Mouse (Mus musculus): Measurements from ENCODE around the gene Vmn2r86. TPM values are rescaled to one million over a fixed set of nuclear protein-coding genes. Genes with fewer than 3 reads are reported as not detected.

Gene Vmn2r86
- not detected for polyA plus RNA-seq (2015; fragmentation: Illumina TruSeq; extraction: RNeasy Lipid Tissue Mini Kit (QIAGEN cat#74804); ENCODE audit: insufficient read depth, low read depth, low replicate concordance)

DNA sequence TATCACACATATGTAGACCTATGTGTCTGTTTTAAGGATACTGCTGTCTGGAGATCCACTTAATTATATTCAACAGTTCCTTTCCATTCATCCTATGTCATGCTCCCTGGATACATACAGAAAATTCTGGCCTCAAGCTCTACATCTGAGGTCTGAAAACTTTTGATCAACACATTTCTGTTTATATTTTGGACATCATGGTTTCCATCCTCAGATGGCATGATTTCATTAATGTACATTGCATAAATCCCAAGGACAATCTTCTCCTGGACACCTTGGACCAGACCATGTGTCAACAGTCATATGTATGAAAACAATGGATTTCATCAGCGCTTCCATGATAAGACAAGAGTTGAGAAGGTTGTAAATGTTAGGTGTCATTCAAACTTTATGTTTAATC lies at the start of gene Vmn2r86:
Vmn2r86 (minus strand) TSS at position 101 of the 400 bp plus-strand sequence.

DNA sequence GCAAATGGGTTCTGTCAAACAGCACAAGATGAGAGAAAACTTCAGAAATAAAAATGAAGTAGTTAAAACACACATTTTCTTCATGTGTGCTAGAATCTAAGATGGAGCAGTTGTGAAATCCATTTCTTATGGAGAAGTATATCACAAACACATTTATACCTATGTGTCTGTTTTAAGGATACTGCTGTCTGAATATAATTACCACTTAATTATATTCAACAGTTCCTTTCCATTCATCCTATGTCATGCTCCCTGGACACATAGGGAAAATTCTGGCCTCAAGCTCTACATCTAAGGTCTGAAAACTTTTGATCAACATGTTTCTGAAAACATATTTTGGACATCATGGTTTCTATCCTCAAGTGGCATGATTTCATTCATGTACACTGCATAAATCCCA lies 41.4 kb upstream of the Vmn2r86 start, which contains the start of gene Vmn2r87:
Vmn2r87 (minus strand) TSS at position 101 of the 400 bp plus-strand sequence.

DNA sequence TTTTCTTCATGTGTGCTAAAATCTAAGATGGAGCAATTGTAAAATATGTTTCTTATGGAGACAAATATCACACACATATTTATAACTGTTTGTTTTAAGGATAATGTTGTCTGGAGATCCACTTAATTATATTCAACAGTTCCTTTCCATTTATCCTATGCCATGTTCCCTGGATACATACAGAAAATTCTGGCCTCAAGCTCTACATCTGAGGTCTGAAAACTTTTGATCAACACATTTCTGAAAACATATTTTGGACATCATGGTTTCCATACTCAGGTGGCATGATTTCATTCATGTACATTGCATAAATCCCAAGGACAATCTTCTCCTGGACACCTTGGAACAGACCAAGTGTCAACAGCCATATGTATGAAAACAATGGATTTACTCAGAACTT lies 26.2 kb downstream of the Vmn2r86 start, which contains the start of gene Vmn2r85:
Vmn2r85 (minus strand) TSS at position 101 of the 400 bp plus-strand sequence.

DNA sequence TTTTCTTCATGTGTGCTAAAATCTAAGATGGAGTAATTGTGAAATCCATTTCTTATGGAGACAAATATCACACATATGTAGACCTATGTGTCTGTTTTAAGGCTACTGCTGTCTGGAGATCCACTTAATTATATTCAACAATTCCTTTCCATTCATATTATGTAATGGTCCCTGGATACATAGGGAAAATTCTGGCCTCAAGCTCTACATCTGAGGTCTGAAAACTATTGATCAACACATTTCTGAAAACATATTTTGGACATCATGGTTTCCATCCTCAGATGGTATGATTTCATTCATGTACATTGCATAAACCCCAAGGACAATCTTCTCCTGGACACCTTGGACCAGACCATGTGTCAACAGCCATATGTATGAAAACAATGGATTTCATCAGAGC lies 61.6 kb downstream of the Vmn2r86 start, which contains the start of gene Vmn2r84:
Vmn2r84 (minus strand) TSS at position 101 of the 400 bp plus-strand sequence.

Other genes starting within 250 kb of the Vmn2r86 start
- not detected for gene Olfr827, start 241.6 kb downstream of the Vmn2r86 start, polyA plus RNA-seq (2015; fragmentation: Illumina TruSeq; extraction: RNeasy Lipid Tissue Mini Kit (QIAGEN cat#74804); ENCODE audit: insufficient read depth, low read depth, low replicate concordance)
- not detected for gene Neurod4, start 175.8 kb downstream of the Vmn2r86 start, polyA plus RNA-seq (2015; fragmentation: Illumina TruSeq; extraction: RNeasy Lipid Tissue Mini Kit (QIAGEN cat#74804); ENCODE audit: insufficient read depth, low read depth, low replicate concordance)
- not detected for gene Tespa1, start 133.2 kb downstream of the Vmn2r86 start, polyA plus RNA-seq (2015; fragmentation: Illumina TruSeq; extraction: RNeasy Lipid Tissue Mini Kit (QIAGEN cat#74804); ENCODE audit: insufficient read depth, low read depth, low replicate concordance)
- not detected for gene Vmn2r84, start 61.7 kb downstream of the Vmn2r86 start, polyA plus RNA-seq (2015; fragmentation: Illumina TruSeq; extraction: RNeasy Lipid Tissue Mini Kit (QIAGEN cat#74804); ENCODE audit: insufficient read depth, low read depth, low replicate concordance)
- gene Vmn2r85, start 26.3 kb downstream of the Vmn2r86 start, polyA plus RNA-seq (2015; fragmentation: Illumina TruSeq; extraction: RNeasy Lipid Tissue Mini Kit (QIAGEN cat#74804); ENCODE audit: insufficient read depth, low read depth, low replicate concordance), result not detected
- gene Vmn2r87, start 41.3 kb upstream of the Vmn2r86 start, polyA plus RNA-seq (2015; fragmentation: Illumina TruSeq; extraction: RNeasy Lipid Tissue Mini Kit (QIAGEN cat#74804); ENCODE audit: insufficient read depth, low read depth, low replicate concordance), result not detected

Measured in pancreas, adult 10 weeks (tissue).